Mouse (Mus musculus): ENCODE results near the gene Thsd4. TPM values are rescaled to one million over a fixed set of nuclear protein-coding genes. Genes with fewer than 3 reads are reported as not detected.

The Thsd4 gene
- polyA plus RNA-seq, 1 experiment, result 2.6 TPM

DNA sequence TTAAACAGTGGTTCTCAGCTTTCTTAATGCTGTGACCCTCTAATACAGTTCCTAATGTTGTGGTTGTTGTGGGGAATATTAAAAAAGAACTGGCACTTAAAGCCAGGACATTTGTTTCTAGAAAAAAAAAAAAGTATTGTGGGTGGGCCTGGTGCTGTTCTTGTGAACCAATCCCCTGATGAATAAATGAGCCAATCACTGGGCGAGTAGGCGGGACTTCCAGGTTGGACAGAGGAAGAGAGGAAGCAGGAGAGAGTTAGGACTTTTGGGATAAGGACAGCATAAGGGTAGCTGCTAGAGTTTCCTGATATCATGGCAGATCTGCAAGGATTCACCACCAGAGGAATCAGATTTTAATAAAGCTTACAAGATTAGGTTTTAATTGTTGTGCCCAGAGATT, 249.9 kb downstream of the Thsd4 start:
- Histone ChIP-seq H3K4me3 (ENCODE audit: insufficient read depth, low read length) (no peak overlapping the region), H3K4me1 (ENCODE audit: control insufficient read depth, insufficient read depth, low read length) (no peaks in the 10 kb centered on the region), H3K27ac (ENCODE audit: insufficient read depth, low read length) (no peak overlapping the region)
- TF ChIP-seq POLR2A (IDR thresholded peaks at IDR 0.05; ENCODE audit: extremely low read depth, insufficient read depth, low read length), result no peak
- no peak for TF ChIP-seq CTCF (IDR thresholded peaks at IDR 0.05; ENCODE audit: extremely low read depth, insufficient read depth, low read length)

GRCm38 (mm10) chr9:60269807-60270206, 252.0 kb downstream of the Thsd4 start:
- H3K4me3 ChIP-seq (ENCODE audit: insufficient read depth, low read length), result no peak overlapping the region
- no peak for TF ChIP-seq CTCF (IDR thresholded peaks at IDR 0.05; ENCODE audit: extremely low read depth, insufficient read depth, low read length)
- TF ChIP-seq POLR2A (IDR thresholded peaks at IDR 0.05; ENCODE audit: extremely low read depth, insufficient read depth, low read length), result no peak
- H3K27ac ChIP-seq (ENCODE audit: insufficient read depth, low read length), result no peak overlapping the region
- no peaks in the 10 kb centered on the region for H3K4me1 ChIP-seq (ENCODE audit: control insufficient read depth, insufficient read depth, low read length)

- Histone ChIP-seq H3K4me3 (ENCODE audit: insufficient read depth, low read length) (no peak overlapping the region), H3K27ac (ENCODE audit: insufficient read depth, low read length) (no peak overlapping the region), H3K4me1 (ENCODE audit: control insufficient read depth, insufficient read depth, low read length) (no peaks in the 10 kb centered on the region)
- no peak for TF ChIP-seq CTCF (IDR thresholded peaks at IDR 0.05; ENCODE audit: extremely low read depth, insufficient read depth, low read length)
- no peak for TF ChIP-seq POLR2A (IDR thresholded peaks at IDR 0.05; ENCODE audit: extremely low read depth, insufficient read depth, low read length)
These were observed 254.6 kb downstream of the Thsd4 start for GRCm38 (mm10) chr9:60267273-60267626.

DNA sequence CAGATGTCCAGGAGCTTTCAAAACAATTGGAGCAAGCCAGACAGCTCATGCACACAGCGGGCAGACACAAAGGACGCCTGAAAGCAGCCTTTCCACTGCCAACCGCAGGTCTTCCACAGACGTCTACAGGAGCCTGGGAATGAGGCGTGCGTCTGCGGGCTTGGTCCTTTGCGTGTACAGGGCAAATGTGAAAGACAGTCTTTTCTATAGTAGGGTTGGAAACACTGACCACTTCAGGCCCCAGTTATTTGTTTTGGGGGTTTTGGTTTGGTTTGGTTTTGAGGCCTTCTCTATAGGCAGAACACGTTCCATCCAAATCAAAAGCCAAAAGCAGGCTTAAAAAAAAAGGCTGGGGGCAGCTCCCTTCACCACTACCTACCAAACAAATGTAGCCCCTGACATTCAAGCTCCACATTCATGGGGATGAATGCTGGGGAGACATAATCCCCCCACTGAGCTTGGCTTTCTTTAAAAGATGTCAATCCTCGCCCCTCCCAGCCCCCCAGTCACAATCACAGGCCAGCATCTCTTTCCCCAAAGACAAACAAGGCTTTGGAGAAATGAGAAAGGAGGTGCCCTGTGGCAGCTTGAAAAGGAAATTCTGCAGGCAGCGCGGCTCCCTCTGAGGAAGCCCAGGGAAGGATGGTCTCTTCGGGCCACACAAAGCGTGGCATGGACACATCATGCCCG, 255.1 kb downstream of the Thsd4 start:
- Histone ChIP-seq H3K27ac (ENCODE audit: insufficient read depth, low read length) (no peak overlapping the region), H3K4me1 (ENCODE audit: control insufficient read depth, insufficient read depth, low read length) (no peaks in the 10 kb centered on the region), H3K4me3 (ENCODE audit: insufficient read depth, low read length) (no peak overlapping the region)
- TF ChIP-seq POLR2A (IDR thresholded peaks at IDR 0.05; ENCODE audit: extremely low read depth, insufficient read depth, low read length) (no peak), CTCF (IDR thresholded peaks at IDR 0.05; ENCODE audit: extremely low read depth, insufficient read depth, low read length) (no peak)

GRCm38 (mm10) chr9:60264586-60265325, 257.1 kb downstream of the Thsd4 start:
- TF ChIP-seq POLR2A (IDR thresholded peaks at IDR 0.05; ENCODE audit: extremely low read depth, insufficient read depth, low read length) (no peak), CTCF (IDR thresholded peaks at IDR 0.05; ENCODE audit: extremely low read depth, insufficient read depth, low read length) (no peak)
- Histone ChIP-seq H3K27ac (ENCODE audit: insufficient read depth, low read length) (no peak overlapping the region), H3K4me3 (ENCODE audit: insufficient read depth, low read length) (no peak overlapping the region), H3K4me1 (ENCODE audit: control insufficient read depth, insufficient read depth, low read length) (peaks cover under 1% of the 10 kb centered on the region; the same call in 1 of the 2 replicates)

GRCm38 (mm10) chr9:60262515-60263140, 259.2 kb downstream of the Thsd4 start:
- no peak overlapping the region for H3K4me3 ChIP-seq (ENCODE audit: insufficient read depth, low read length)
- H3K27ac ChIP-seq (ENCODE audit: insufficient read depth, low read length), result no peak overlapping the region
- TF ChIP-seq CTCF (IDR thresholded peaks at IDR 0.05; ENCODE audit: extremely low read depth, insufficient read depth, low read length) (no peak), POLR2A (IDR thresholded peaks at IDR 0.05; ENCODE audit: extremely low read depth, insufficient read depth, low read length) (no peak)
- peaks cover 3% of the 10 kb centered on the region; the same call in 1 of the 2 replicates for H3K4me1 ChIP-seq (ENCODE audit: control insufficient read depth, insufficient read depth, low read length)

DNA sequence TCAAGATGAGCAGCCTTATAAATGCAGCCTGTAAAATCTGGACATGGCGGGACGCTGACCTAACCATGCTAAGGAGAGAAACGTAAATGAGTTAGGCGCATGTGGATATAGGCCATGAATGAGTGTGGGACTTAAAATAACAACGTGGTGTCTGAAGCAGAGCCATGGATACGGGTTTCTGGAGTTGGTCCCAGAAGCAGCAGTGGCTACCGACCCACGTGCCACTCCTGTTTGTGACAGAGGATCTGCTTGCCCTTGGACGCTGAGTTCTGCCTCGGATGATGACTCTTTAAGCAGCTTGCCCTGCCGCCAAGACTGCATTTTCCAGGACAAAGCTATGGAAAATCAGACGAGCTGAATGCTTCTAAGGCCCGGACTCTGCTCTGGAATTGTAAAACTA, 262.2 kb downstream of the Thsd4 start:
- no peak overlapping the region for H3K4me3 ChIP-seq (ENCODE audit: insufficient read depth, low read length)
- TF ChIP-seq POLR2A (IDR thresholded peaks at IDR 0.05; ENCODE audit: extremely low read depth, insufficient read depth, low read length), result no peak
- no peak for TF ChIP-seq CTCF (IDR thresholded peaks at IDR 0.05; ENCODE audit: extremely low read depth, insufficient read depth, low read length)
- H3K4me1 ChIP-seq (ENCODE audit: control insufficient read depth, insufficient read depth, low read length), result peaks cover 3% of the 10 kb centered on the region; the same call in 1 of the 2 replicates
- H3K27ac ChIP-seq (ENCODE audit: insufficient read depth, low read length), result no peak overlapping the region

DNA sequence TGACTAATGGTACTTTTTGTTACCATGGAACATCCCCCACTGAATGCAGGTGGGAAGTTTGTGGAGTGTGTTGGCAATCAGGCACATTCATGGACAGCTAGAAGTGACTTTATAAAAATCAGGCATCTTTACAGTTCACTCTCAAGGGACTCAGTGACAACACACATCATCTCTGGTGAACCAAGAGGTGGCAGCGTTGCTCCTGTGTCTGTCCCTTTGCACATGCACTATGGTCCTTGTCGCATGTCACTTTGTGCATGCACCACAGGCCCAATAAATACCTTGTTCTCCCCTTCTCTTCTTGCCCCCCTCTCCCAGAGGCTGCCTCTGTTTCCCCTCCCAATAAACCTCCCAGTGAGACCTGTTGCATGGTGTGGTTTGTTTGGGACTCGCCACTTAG, 270.1 kb downstream of the Thsd4 start:
- no peak overlapping the region for H3K4me3 ChIP-seq (ENCODE audit: insufficient read depth, low read length)
- H3K27ac ChIP-seq (ENCODE audit: insufficient read depth, low read length), result no peak overlapping the region
- TF ChIP-seq POLR2A (IDR thresholded peaks at IDR 0.05; ENCODE audit: extremely low read depth, insufficient read depth, low read length) (no peak), CTCF (IDR thresholded peaks at IDR 0.05; ENCODE audit: extremely low read depth, insufficient read depth, low read length) (peak; percentile 81)
- H3K4me1 ChIP-seq (ENCODE audit: control insufficient read depth, insufficient read depth, low read length), result no peaks in the 10 kb centered on the region

GRCm38 (mm10) chr9:60250403-60250802, 271.4 kb downstream of the Thsd4 start:
- H3K4me3 ChIP-seq (ENCODE audit: insufficient read depth, low read length), result no peak overlapping the region
- H3K27ac ChIP-seq (ENCODE audit: insufficient read depth, low read length), result no peak overlapping the region
- no peaks in the 10 kb centered on the region for H3K4me1 ChIP-seq (ENCODE audit: control insufficient read depth, insufficient read depth, low read length)
- no peak for TF ChIP-seq CTCF (IDR thresholded peaks at IDR 0.05; ENCODE audit: extremely low read depth, insufficient read depth, low read length)
- no peak for TF ChIP-seq POLR2A (IDR thresholded peaks at IDR 0.05; ENCODE audit: extremely low read depth, insufficient read depth, low read length)

All from cortical plate, adult 2 months (tissue).